Mouse (Mus musculus): ENCODE measurements at regions not wholly inside any gene's neighbourhood (a gene's known extent, or its start where the extent isn't known, plus 50 kb on each side); places are given as distances from the start of the nearest gene placed in this dataset.

DNA sequence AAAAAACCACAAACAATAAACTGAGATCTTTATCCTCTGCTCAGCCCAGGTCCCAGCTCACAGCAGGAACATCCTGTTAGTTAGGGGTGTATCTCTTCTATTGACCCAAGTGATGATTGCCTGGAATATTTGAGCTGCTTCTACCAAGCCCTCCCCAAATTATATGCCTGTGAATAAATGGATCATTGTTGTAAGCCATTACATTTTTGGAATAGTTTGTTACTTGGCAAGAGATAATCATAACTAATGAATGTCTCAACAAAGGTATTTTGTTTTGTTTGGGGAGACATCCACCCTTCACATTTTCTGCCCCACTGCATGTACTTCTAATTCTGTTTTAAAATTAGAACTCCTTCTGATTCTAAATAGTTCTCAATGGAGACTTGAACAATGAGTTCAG lies 102.1 kb downstream of the 1810013L24Rik start:
- TF ChIP-seq SIN3A (IDR thresholded peaks at IDR 0.05; ENCODE audit: low read length) (no peak), CTCF (conservative IDR thresholded peaks at IDR 0.05 in 1 of 2, IDR thresholded peaks at IDR 0.05 in 1 of 2; ENCODE audit: low read depth in 2 of 2, low read length in 2 of 2) (no peak), BHLHE40 (IDR thresholded peaks at IDR 0.05; ENCODE audit: low read depth, low read length) (no peak), JUN (IDR thresholded peaks at IDR 0.05; ENCODE audit: insufficient read depth, low read depth, low read length) (no peak), POLR2A (IDR thresholded peaks at IDR 0.05; ENCODE audit: low read depth, low read length) (no peak), CHD2 (IDR thresholded peaks at IDR 0.05; ENCODE audit: low read length) (no peak), MAFK (IDR thresholded peaks at IDR 0.05; ENCODE audit: insufficient replicate concordance, low read length) (no peak), USF2 (conservative IDR thresholded peaks at IDR 0.05; ENCODE audit: low read depth, low read length) (no peak), ZC3H11A (IDR thresholded peaks at IDR 0.05; ENCODE audit: low read depth, low read length) (no peak), ZKSCAN1 (IDR thresholded peaks at IDR 0.05; ENCODE audit: borderline replicate concordance, low read depth, low read length) (no peak), HCFC1 (IDR thresholded peaks at IDR 0.05; ENCODE audit: low read depth, low read length) (no peak), TCF12 (IDR thresholded peaks at IDR 0.05; ENCODE audit: low read depth, low read length) (no peak), EP300 (IDR thresholded peaks at IDR 0.05; ENCODE audit: low read length) (no peak)

Data from CH12.LX (cell line).